Mouse (Mus musculus): ENCODE measurements around the gene Zcchc13. TPM values are rescaled to one million over a fixed set of nuclear protein-coding genes. Genes with fewer than 3 reads are reported as not detected.
A peak's percentile ranks its signal among the peaks of the same experiment; 100 is the strongest.

Gene Zcchc13
- total and polyA plus RNA-seq, 2 experiments from 2014 or later = not detected

DNA sequence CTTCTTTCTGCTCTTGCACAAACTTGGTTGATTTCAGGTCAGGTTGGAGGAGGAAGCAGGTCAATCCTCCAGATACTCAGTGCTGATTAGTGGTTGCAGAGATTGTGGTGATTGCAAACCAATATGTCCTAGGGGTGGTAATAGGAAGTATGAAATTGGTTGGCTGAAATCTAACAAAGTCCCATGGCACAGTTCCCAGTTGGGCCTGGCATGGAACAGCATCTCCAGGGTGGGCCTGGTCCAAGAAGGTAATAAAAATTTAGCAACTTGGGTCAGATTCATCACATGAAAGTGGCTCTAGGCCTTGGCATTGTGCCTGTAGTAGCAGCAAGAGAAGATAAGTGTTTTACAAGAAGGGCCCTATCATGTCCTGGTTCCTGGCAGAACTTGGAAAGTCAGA lies 39.9 kb downstream of the Zcchc13 start:
- H3K27ac ChIP-seq = no peak overlapping the region
- H3K36me3 ChIP-seq (ENCODE audit: insufficient read depth, low read length) = no peaks in the 10 kb centered on the region
- TF ChIP-seq CTCF (IDR thresholded peaks at IDR 0.05; ENCODE audit: low read depth) = no peak
- no peak overlapping the region for H3K4me2 ChIP-seq (ENCODE audit: low read depth, low read length)
- no peaks in the 10 kb centered on the region for H3K27me3 ChIP-seq (ENCODE audit: insufficient read depth, low read length)
- no peak overlapping the region for H3K4me3 ChIP-seq (ENCODE audit: low read length)
- H3K9me3 ChIP-seq (ENCODE audit: low read length) = no peaks in the 10 kb centered on the region
- H3K9ac ChIP-seq (replicated peaks; ENCODE audit: low read length) = no peak overlapping the region
- no peaks in the 10 kb centered on the region for H3K4me1 ChIP-seq (ENCODE audit: insufficient read depth, low read length)
- ATAC-seq (no peak), DNase-seq (ENCODE audit: low spot score) (no peak)

DNA sequence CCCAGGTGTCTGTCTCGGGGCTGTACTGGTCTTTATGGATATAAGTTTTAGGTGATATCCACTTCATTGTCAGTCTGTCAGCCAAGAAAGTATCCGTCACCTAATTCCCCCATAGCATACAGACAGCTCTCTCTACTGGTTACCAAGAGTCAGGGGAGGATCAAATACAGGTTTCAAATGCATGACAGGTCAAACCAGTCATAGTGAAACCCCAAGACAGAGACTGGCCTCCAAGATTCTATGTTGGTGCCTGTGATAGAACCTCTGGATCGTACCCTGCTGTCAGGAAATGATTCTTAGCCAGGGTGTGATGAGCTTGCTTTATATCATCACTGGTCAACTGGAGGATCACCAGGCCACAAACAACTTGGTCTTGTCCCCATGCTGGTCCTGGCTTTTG lies 43.4 kb downstream of the Zcchc13 start:
- Histone ChIP-seq H3K36me3 (ENCODE audit: insufficient read depth, low read length) (no peaks in the 10 kb centered on the region), H3K9ac (replicated peaks; ENCODE audit: low read length) (no peak overlapping the region), H3K4me2 (ENCODE audit: low read depth, low read length) (no peak overlapping the region), H3K4me3 (ENCODE audit: low read length) (no peak overlapping the region), H3K27ac (no peak overlapping the region), H3K4me1 (ENCODE audit: insufficient read depth, low read length) (no peaks in the 10 kb centered on the region), H3K27me3 (ENCODE audit: insufficient read depth, low read length) (no peaks in the 10 kb centered on the region), H3K9me3 (ENCODE audit: low read length) (no peaks in the 10 kb centered on the region)
- no peak for TF ChIP-seq CTCF (IDR thresholded peaks at IDR 0.05; ENCODE audit: low read depth)
- ATAC-seq (no peak), DNase-seq (ENCODE audit: low spot score) (no peak)
- 82% methylated on average over 3 of the region's 3 CpGs for WGBS

DNA sequence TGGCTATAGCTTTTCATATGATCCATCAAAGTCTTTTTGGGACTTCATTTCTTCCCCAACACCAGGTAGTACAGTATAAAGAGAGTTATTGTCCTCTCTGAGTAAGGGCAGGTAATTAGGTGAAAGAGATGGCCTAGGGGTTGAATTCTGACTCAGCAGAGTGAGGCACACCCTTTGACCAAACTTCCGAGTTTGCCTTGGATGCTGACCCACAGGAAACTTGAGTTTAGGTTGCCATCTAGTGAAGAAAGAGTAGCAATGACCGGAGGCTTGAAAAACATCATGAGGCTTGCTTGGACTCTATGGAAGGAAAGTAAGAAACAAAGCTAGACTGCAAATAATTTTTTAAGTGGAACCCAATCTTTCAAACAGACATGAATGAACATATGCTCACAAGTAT lies 44.3 kb downstream of the Zcchc13 start:
- Histone ChIP-seq H3K36me3 (ENCODE audit: insufficient read depth, low read length) (no peaks in the 10 kb centered on the region), H3K4me2 (ENCODE audit: low read depth, low read length) (no peak overlapping the region), H3K4me3 (ENCODE audit: low read length) (no peak overlapping the region), H3K27ac (no peak overlapping the region), H3K4me1 (ENCODE audit: insufficient read depth, low read length) (no peaks in the 10 kb centered on the region), H3K27me3 (ENCODE audit: insufficient read depth, low read length) (no peaks in the 10 kb centered on the region), H3K9me3 (ENCODE audit: low read length) (no peaks in the 10 kb centered on the region), H3K9ac (replicated peaks; ENCODE audit: low read length) (no peak overlapping the region)
- peak; percentile 48 for TF ChIP-seq CTCF (IDR thresholded peaks at IDR 0.05; ENCODE audit: low read depth)
- ATAC-seq = no peak
- WGBS = 25% methylated on average over 2 of the region's 2 CpGs
- DNase-seq (ENCODE audit: low spot score) = peak; percentile 52

Other genes with a start within 250 kb of the Zcchc13 start
- gene Tsx, start 216.1 kb upstream of the Zcchc13 start, total RNA-seq (2014; rRNA removed) = not detected in 2 replicates
- gene Tsx, start 216.1 kb upstream of the Zcchc13 start, polyA plus RNA-seq (2015; fragmentation: Nextera tagmentation; extraction: Ambion mirVana) = 0.43 TPM in 1 of 2 replicates, not detected in the other
- gene Gm26992, start 208.6 kb upstream of the Zcchc13 start, total RNA-seq (2014; rRNA removed) = not detected in 2 replicates
- not detected in 2 replicates for gene Gm26992, start 208.6 kb upstream of the Zcchc13 start, polyA plus RNA-seq (2015; fragmentation: Nextera tagmentation; extraction: Ambion mirVana)
- 45.3 and 48.5 TPM in 2 replicates for gene Slc16a2, start 191.4 kb downstream of the Zcchc13 start, total RNA-seq (2014; rRNA removed)
- 26.4 and 31.9 TPM in 2 replicates for gene Slc16a2, start 191.4 kb downstream of the Zcchc13 start, polyA plus RNA-seq (2015; fragmentation: Nextera tagmentation; extraction: Ambion mirVana)

Measured in hindbrain, postnatal 0 days (tissue).